Mouse (Mus musculus): ENCODE data around the gene Magea3. TPM values are rescaled to one million over a fixed set of nuclear protein-coding genes. Genes with fewer than 3 reads are reported as not detected.
"Not testable (repeated sequence)": the region's sequence is repeated elsewhere in the genome, so short reads cannot be mapped to it uniquely, and the experiment has no call there.

Magea3 gene
- polyA plus RNA-seq (2012; rRNA removed), result not detected in 2 replicates

DNA sequence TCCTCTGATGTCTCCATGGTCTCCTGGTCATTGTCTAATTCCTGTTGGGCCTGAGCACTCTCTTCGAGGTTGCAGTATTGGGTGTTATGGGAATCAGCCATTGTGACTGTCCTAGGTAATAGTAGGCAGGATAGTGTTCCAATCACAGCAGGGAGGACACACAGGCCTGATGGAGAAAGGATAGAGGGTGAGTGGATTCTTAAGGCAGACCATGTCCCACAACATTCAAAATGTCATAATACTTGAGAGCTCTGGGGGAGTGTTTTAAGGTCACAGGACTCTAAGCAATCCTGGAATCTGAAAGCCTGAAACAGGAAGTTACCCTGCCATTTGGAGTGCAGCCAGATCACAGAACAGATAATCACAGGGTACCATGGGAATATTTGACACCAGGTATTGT is at the start of gene Magea3:
Magea3 (minus strand) TSS at position 101 of the 400 bp plus-strand sequence.
- DNase-seq (ENCODE audit: low spot score), result not testable (repeated sequence)

DNA sequence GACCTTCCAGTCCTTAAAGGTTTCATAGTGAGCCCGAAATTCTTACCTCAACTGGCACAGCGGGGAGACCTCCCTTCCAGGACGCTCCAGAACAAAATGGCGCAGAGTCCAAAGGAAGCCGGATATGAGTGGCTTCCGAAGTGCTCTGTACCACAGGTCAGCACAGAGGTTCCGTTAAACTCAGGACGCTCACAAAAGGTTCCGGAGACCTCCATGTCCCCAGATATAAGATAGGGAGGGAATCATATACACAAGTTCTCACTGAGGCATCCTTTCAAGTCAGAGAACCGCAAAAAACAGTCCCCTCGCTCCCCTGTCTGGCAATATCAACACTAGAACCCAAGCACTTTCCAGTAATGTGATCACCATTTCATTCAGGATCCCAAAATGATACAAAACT is 46.4 kb upstream of the Magea3 start, which contains the start of gene Magea8:
Magea8 (minus strand) TSS at position 101 of the 400 bp plus-strand sequence.
- DNase-seq (ENCODE audit: low spot score), result not testable (repeated sequence)

GRCm38 (mm10) chrX:154935887-154936286 is 13.4 kb downstream of the Magea3 start, which contains the start of gene Magea6:
Gene Magea6, minus strand, starts transcription at chrX:154935987.
- not testable (repeated sequence) for DNase-seq (ENCODE audit: low spot score)

Other genes starting within 250 kb of the Magea3 start
- not detected in 2 replicates for gene Cldn34b1, start 59.2 kb downstream of the Magea3 start, polyA plus RNA-seq (2012; rRNA removed)
- gene Magea6, start 13.5 kb downstream of the Magea3 start, polyA plus RNA-seq (2012; rRNA removed), result not detected in 2 replicates
- gene Magea8, start 46.3 kb upstream of the Magea3 start, polyA plus RNA-seq (2012; rRNA removed), result not detected in 2 replicates
- not detected in 2 replicates for gene Magea5, start 113.6 kb upstream of the Magea3 start, polyA plus RNA-seq (2012; rRNA removed)
- gene Magea1, start 140.3 kb upstream of the Magea3 start, polyA plus RNA-seq (2012; rRNA removed), result not detected in 2 replicates
- not detected in 2 replicates for gene Magea2, start 144.2 kb upstream of the Magea3 start, polyA plus RNA-seq (2012; rRNA removed)
- not detected in 2 replicates for gene Cldn34b2, start 178.9 kb upstream of the Magea3 start, polyA plus RNA-seq (2012; rRNA removed)